Mouse (Mus musculus): ENCODE measurements around the gene Acap1.

DNA sequence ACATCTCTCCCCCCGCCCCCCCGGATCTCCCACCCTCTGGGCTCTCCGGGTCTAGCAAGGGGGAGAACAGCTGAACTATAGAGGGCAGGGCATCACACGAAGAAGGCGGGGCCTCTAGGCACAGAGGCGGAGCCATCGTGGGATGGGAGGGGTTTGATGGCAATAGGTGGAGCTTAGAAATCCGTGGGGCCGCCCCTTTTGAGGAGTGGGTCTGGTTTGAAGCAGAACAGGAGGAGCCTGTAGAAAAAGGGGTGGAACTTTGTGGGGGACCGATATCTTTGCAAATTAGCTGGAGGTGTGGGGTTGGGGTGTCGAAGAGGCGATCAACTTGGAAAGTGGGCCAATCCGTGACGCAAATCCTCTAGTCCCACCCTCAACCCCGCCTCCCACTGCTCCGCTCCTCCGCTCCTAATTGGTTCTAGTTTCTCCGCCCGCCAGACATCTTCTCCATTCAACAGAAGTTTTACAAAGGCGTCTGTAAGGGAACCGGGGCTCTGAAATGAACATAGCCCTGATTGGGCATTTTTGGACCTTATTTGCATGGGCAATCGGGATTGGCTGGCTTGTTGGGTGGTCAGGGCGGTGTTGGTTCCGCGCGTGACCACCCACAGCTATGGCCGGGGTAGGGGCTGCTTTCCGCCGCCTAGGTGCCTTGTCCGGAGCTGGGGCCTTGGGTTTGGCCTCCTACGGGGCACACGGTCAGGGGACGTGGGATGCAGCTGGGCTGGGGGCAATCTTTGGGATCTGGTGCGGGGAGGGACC is 57.2 kb downstream of the Acap1 start, which contains the start of gene Tmem256:
- TF ChIP-seq CTCF (IDR thresholded peaks at IDR 0.05; ENCODE audit: extremely low read depth, insufficient read depth, insufficient read length, insufficient replicate concordance), result no peak
- TF ChIP-seq POLR2A (IDR thresholded peaks at IDR 0.05; ENCODE audit: low read depth, low read length), result peak; percentile 35

All from spleen, adult 2 months (tissue).